Mouse (Mus musculus): Measurements from ENCODE around the gene Slc22a14. TPM values are rescaled to one million over a fixed set of nuclear protein-coding genes. Genes with fewer than 3 reads are reported as not detected.
"Not testable (repeated sequence)": the region's sequence is repeated elsewhere in the genome, so short reads cannot be mapped to it uniquely, and the experiment has no call there.

Gene Slc22a14
- polyA plus RNA-seq, 1 experiment from 2014 or later, result not detected

DNA sequence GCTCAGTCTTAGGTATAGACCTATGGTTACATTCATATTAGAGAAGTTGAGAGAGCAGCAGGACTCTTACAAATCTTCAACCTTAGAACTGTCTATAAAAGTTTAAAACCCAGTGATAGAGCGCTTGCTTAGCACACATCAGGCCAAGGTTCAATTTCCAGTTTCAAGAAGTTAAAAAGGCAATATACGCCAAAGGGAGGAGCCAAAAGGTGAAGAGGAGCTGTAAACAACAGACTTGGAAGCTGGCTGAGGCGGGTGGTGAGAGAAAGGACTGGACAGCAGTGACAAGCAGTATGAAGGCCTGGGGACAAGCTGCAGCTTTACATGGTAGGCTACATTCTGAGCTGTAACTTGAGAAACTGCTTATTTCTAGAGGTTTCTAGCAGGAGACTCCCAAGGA lies 66.8 kb downstream of the Slc22a14 start:
- no peaks in the 10 kb centered on the region for H3K9me3 ChIP-seq (ENCODE audit: control insufficient read depth, low read length)
- ATAC-seq (ENCODE audit: low FRiP score) (no peak), DNase-seq (ENCODE audit: low spot score) (no peak)
- no peaks in the 10 kb centered on the region for H3K27me3 ChIP-seq (ENCODE audit: control insufficient read depth, insufficient read depth, low read length)
- H3K27ac ChIP-seq (ENCODE audit: low read depth, low read length), result no peak overlapping the region
- H3K4me1 ChIP-seq (replicated peaks; ENCODE audit: control insufficient read depth, insufficient read depth, low read length), result no peaks in the 10 kb centered on the region
- H3K36me3 ChIP-seq (ENCODE audit: control insufficient read depth, insufficient read depth, low read length), result 0 out of 2 replicates have a peak, but pooled peaks cover 2% of the 10 kb centered on the region
- no peak overlapping the region for H3K9ac ChIP-seq (ENCODE audit: low read depth, low read length)
- no peak overlapping the region for H3K4me3 ChIP-seq (ENCODE audit: low read depth, low read length)
- 93% methylated on average over 3 of the region's 3 CpGs for WGBS
- H3K4me2 ChIP-seq (replicated peaks; ENCODE audit: low read depth, low read length), result no peak overlapping the region

DNA sequence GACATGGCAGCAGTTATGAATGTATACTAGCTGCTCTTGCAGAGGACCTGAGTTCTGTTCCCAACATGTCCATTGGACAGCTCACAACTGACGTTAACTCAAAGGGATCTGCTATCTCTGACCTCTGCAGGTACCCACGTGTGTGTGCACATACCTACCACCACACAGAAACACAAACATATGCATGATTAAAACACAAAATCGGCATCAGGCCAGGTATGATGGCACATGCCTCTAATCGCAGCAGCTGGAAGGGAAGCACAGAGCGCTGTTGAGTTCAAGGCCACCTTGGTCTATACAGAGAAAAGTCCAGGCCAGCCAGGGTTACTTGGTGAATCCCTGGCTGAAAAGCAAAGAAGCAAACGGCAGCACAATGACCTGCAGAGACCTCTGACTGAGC lies 67.7 kb downstream of the Slc22a14 start:
- H3K4me1 ChIP-seq (replicated peaks; ENCODE audit: control insufficient read depth, insufficient read depth, low read length), result no peaks in the 10 kb centered on the region
- H3K9ac ChIP-seq (ENCODE audit: low read depth, low read length), result no peak overlapping the region
- H3K4me2 ChIP-seq (replicated peaks; ENCODE audit: low read depth, low read length), result no peak overlapping the region
- no peak overlapping the region for H3K27ac ChIP-seq (ENCODE audit: low read depth, low read length)
- 88% methylated on average over 6 of the region's 6 CpGs for WGBS
- DNase-seq (ENCODE audit: low spot score) (no peak), ATAC-seq (ENCODE audit: low FRiP score) (no peak)
- no peaks in the 10 kb centered on the region for H3K27me3 ChIP-seq (ENCODE audit: control insufficient read depth, insufficient read depth, low read length)
- no peaks in the 10 kb centered on the region for H3K9me3 ChIP-seq (ENCODE audit: control insufficient read depth, low read length)
- 0 out of 2 replicates have a peak, but pooled peaks cover 2% of the 10 kb centered on the region for H3K36me3 ChIP-seq (ENCODE audit: control insufficient read depth, insufficient read depth, low read length)
- no peak overlapping the region for H3K4me3 ChIP-seq (ENCODE audit: low read depth, low read length)

DNA sequence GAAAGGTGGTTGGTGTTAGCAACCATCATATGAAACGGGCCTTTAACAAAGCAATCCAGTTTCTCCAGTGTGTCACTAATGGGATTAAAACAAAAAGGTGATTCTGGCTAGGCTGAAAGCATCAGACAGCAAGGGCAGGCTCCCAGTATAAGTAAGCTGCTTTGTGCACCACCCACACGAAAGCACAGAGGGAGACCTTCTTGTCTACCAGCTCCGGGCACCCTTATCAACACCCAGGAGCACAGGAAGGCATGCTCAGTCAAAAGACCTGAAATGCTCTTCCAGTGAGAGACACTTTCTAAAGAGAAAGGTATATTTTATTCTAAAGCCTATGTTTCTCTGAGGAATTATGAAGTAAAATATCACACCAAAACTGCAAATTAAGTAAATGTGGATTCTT lies 74.6 kb downstream of the Slc22a14 start:
- DNase-seq (ENCODE audit: low spot score), result no peak
- Histone ChIP-seq H3K4me3 (ENCODE audit: low read depth, low read length) (no peak overlapping the region), H3K9me3 (ENCODE audit: control insufficient read depth, low read length) (no peaks in the 10 kb centered on the region), H3K4me2 (replicated peaks; ENCODE audit: low read depth, low read length) (no peak overlapping the region), H3K27me3 (ENCODE audit: control insufficient read depth, insufficient read depth, low read length) (no peaks in the 10 kb centered on the region), H3K4me1 (replicated peaks; ENCODE audit: control insufficient read depth, insufficient read depth, low read length) (no peaks in the 10 kb centered on the region), H3K36me3 (ENCODE audit: control insufficient read depth, insufficient read depth, low read length) (no peaks in the 10 kb centered on the region), H3K27ac (ENCODE audit: low read depth, low read length) (no peak overlapping the region), H3K9ac (ENCODE audit: low read depth, low read length) (no peak overlapping the region)
- ATAC-seq (ENCODE audit: low FRiP score), result no peak
- 90% methylated on average over 3 of the region's 3 CpGs for WGBS

DNA sequence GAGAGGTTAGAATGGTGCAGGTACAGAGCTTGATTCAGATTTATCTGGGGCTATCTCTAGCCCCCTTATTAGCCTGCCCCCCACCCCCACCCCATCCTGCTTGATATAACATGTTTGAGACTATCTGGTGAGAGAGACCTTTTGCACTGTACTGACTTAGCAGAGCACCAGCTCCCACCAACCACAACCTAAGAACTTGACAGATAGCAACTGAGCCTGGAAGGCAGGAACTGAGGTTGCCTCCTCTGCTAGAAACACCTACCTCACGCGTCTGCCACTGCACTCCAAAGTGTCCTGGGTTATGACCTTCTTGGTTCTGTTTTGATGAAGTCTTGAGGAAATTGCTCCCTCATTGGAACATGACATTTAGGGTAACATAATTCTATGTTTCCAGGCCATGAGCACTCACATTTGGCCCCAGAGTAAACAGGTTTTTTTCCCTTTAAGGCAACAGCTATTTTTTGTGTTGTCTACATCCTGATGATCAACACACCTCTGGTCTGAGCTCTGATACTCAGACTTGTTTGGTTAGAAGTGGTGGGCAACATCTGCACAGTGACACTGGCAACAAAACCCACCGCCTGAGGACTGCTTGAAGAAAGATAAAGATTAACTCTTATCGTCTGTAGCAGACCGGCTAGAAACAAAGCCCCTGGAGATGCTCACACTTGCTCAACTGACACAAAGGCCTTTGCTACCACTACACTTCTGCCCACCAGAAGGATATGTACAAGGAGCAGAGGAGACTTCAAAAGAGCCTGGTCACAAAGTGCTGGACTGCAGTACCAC lies 84.3 kb downstream of the Slc22a14 start:
- H3K4me2 ChIP-seq (replicated peaks; ENCODE audit: low read depth, low read length), result no peak overlapping the region
- no peak for ATAC-seq (ENCODE audit: low FRiP score)
- H3K4me1 ChIP-seq (replicated peaks; ENCODE audit: control insufficient read depth, insufficient read depth, low read length), result no peaks in the 10 kb centered on the region
- no peak for DNase-seq (ENCODE audit: low spot score)
- H3K36me3 ChIP-seq (ENCODE audit: control insufficient read depth, insufficient read depth, low read length), result no peaks in the 10 kb centered on the region
- H3K27ac ChIP-seq (ENCODE audit: low read depth, low read length), result no peak overlapping the region
- no peaks in the 10 kb centered on the region for H3K27me3 ChIP-seq (ENCODE audit: control insufficient read depth, insufficient read depth, low read length)
- no peaks in the 10 kb centered on the region for H3K9me3 ChIP-seq (ENCODE audit: control insufficient read depth, low read length)
- WGBS, result 86% methylated on average over 5 of the region's 5 CpGs
- no peak overlapping the region for H3K9ac ChIP-seq (ENCODE audit: low read depth, low read length)
- no peak overlapping the region for H3K4me3 ChIP-seq (ENCODE audit: low read depth, low read length)

DNA sequence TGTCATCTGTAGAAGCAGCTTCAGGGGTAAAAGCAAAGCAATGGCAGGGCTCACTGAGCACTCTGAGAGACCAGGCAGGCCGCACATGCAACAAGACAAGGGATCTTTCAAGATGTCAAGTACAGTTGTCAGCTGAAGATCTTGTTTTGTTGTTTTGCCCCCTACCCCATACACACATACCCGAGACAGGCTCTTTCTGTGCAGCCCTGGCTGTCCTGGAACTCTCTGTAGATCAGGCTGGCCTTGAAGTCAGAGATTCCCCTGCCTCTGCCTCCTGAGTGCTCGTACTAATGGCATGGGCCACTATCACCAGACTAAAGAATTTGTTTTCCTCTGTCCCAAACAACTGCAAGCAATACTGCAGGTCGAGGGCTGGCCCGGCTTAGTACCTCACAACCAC lies 87.3 kb downstream of the Slc22a14 start:
- Histone ChIP-seq H3K4me2 (replicated peaks; ENCODE audit: low read depth, low read length) (no peak overlapping the region), H3K9me3 (ENCODE audit: control insufficient read depth, low read length) (no peaks in the 10 kb centered on the region), H3K4me1 (replicated peaks; ENCODE audit: control insufficient read depth, insufficient read depth, low read length) (no peaks in the 10 kb centered on the region), H3K9ac (ENCODE audit: low read depth, low read length) (no peak overlapping the region), H3K27ac (ENCODE audit: low read depth, low read length) (no peak overlapping the region), H3K27me3 (ENCODE audit: control insufficient read depth, insufficient read depth, low read length) (no peaks in the 10 kb centered on the region), H3K4me3 (ENCODE audit: low read depth, low read length) (no peak overlapping the region), H3K36me3 (ENCODE audit: control insufficient read depth, insufficient read depth, low read length) (no peaks in the 10 kb centered on the region)
- ATAC-seq (ENCODE audit: low FRiP score) (no peak), DNase-seq (ENCODE audit: low spot score) (no peak)
- WGBS, result 93% methylated on average over 5 of the region's 5 CpGs

DNA sequence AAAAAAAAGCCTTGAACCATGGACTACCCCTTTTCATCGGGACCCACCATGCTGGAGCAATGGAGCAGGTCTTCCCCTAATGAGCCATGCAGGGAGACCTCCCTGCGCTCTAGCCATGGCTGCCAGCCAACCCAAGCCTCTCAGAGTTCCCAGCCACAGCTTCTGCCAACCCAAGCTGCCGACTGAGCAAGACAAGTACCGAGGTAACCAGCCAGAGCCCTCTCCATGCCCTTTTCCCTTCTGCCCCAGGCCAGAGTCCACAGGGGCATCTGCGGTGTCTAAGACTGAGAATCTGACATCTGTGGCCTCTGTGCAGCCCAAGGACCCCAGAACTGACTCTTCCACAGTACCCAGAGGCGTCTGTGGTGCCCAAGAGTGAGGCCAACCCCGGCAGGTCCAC lies 89.0 kb downstream of the Slc22a14 start:
- H3K36me3 ChIP-seq (ENCODE audit: control insufficient read depth, insufficient read depth, low read length), result no peaks in the 10 kb centered on the region
- no peak overlapping the region for H3K27ac ChIP-seq (ENCODE audit: low read depth, low read length)
- no peak overlapping the region for H3K4me3 ChIP-seq (ENCODE audit: low read depth, low read length)
- 91% methylated on average over 7 of the region's 7 CpGs for WGBS
- DNase-seq (ENCODE audit: low spot score) (no peak), ATAC-seq (ENCODE audit: low FRiP score) (no peak)
- H3K4me2 ChIP-seq (replicated peaks; ENCODE audit: low read depth, low read length), result no peak overlapping the region
- no peaks in the 10 kb centered on the region for H3K27me3 ChIP-seq (ENCODE audit: control insufficient read depth, insufficient read depth, low read length)
- H3K4me1 ChIP-seq (replicated peaks; ENCODE audit: control insufficient read depth, insufficient read depth, low read length), result no peaks in the 10 kb centered on the region
- no peak overlapping the region for H3K9ac ChIP-seq (ENCODE audit: low read depth, low read length)
- H3K9me3 ChIP-seq (ENCODE audit: control insufficient read depth, low read length), result no peaks in the 10 kb centered on the region

DNA sequence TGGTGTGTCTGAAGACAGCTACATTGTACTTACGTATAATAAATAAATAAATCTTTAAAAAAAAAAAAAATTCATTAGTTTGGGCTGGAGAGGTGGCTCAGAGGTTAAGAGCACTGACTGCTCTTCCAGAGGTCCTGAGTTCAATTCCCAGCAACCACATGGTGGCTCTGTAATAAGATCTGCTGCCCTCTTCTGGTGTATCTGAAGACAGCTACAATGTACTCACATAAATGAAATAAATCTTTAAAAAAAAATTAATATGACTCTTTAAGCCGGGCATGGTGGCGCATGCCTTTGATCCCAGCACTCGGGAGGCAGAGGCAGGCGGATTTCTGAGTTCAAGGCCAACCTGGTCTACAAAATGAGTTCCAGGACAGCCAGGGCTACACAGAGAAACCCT lies 90.5 kb downstream of the Slc22a14 start:
- H3K27me3 ChIP-seq (ENCODE audit: control insufficient read depth, insufficient read depth, low read length); H3K9me3 ChIP-seq (ENCODE audit: control insufficient read depth, low read length); H3K4me1 ChIP-seq (replicated peaks; ENCODE audit: control insufficient read depth, insufficient read depth, low read length); H3K27ac ChIP-seq (ENCODE audit: low read depth, low read length); H3K4me3 ChIP-seq (ENCODE audit: low read depth, low read length); H3K4me2 ChIP-seq (replicated peaks; ENCODE audit: low read depth, low read length); ATAC-seq (ENCODE audit: low FRiP score); DNase-seq (ENCODE audit: low spot score); H3K9ac ChIP-seq (ENCODE audit: low read depth, low read length); H3K36me3 ChIP-seq (ENCODE audit: control insufficient read depth, insufficient read depth, low read length): not testable (repeated sequence)
- WGBS, result 98% methylated on average over 5 of the region's 5 CpGs

DNA sequence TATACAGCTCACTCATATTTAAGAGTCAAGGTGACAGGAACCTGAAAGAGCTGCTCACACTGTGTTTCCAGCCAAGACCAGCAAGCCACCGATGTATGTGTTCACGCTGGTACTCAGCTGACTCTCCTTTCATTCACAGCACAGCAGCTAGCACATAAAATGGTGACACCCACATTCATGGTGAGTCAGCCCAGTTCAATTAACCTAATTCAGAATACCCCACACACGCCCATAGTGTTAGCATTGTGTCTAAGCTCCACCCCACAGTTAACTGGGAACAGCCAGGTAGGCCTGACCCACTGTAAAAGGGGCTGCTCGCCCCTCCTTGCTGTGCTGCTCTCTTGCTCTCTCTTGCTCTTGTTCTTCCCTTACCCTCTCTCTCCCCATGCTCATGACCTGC lies 93.9 kb downstream of the Slc22a14 start:
- H3K4me1 ChIP-seq (replicated peaks; ENCODE audit: control insufficient read depth, insufficient read depth, low read length), result no peaks in the 10 kb centered on the region
- H3K9ac ChIP-seq (ENCODE audit: low read depth, low read length), result no peak overlapping the region
- DNase-seq (ENCODE audit: low spot score) (no peak), ATAC-seq (ENCODE audit: low FRiP score) (no peak)
- no peak overlapping the region for H3K4me3 ChIP-seq (ENCODE audit: low read depth, low read length)
- H3K36me3 ChIP-seq (ENCODE audit: control insufficient read depth, insufficient read depth, low read length), result peaks cover 2% of the 10 kb centered on the region; the same call in 1 of the 2 replicates
- no peaks in the 10 kb centered on the region for H3K27me3 ChIP-seq (ENCODE audit: control insufficient read depth, insufficient read depth, low read length)
- no peak overlapping the region for H3K4me2 ChIP-seq (replicated peaks; ENCODE audit: low read depth, low read length)
- no peak overlapping the region for H3K27ac ChIP-seq (ENCODE audit: low read depth, low read length)
- WGBS, result 83% methylated on average over 4 of the region's 4 CpGs
- H3K9me3 ChIP-seq (ENCODE audit: control insufficient read depth, low read length), result no peaks in the 10 kb centered on the region

DNA sequence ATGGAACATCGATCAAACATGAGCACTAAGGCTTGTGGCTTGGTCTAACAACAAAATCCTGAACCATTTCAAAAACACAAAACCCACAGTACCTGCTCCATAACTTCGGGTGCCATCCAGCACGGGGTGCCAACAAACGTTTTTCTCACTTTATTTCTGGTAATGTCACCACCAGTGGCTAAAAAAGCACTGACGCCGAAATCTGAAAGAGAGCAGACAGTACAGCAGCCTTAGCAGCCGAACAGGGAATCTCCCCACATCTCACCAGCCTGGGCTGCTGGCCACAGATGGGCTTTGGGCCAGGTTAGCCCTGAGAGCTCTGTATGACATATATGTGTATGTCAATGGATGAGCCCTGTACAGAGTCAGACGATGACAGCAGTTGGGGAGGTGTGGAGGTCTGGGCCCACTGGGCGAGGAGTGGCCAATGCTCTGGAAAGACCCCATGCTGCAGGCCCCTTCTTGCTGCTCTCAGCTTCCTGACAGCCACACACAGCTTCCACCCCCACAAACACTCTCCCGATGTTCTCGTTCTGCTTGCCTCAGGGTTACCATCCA lies 96.7 kb downstream of the Slc22a14 start:
- Histone ChIP-seq H3K27me3 (ENCODE audit: control insufficient read depth, insufficient read depth, low read length) (no peaks in the 10 kb centered on the region), H3K4me2 (replicated peaks; ENCODE audit: low read depth, low read length) (no peak overlapping the region), H3K9me3 (ENCODE audit: control insufficient read depth, low read length) (no peaks in the 10 kb centered on the region), H3K9ac (ENCODE audit: low read depth, low read length) (no peak overlapping the region), H3K27ac (ENCODE audit: low read depth, low read length) (no peak overlapping the region), H3K36me3 (ENCODE audit: control insufficient read depth, insufficient read depth, low read length) (peaks cover 4% of the 10 kb centered on the region; the same call in 1 of the 2 replicates), H3K4me3 (ENCODE audit: low read depth, low read length) (no peak overlapping the region), H3K4me1 (replicated peaks; ENCODE audit: control insufficient read depth, insufficient read depth, low read length) (no peaks in the 10 kb centered on the region)
- ATAC-seq (ENCODE audit: low FRiP score), result no peak
- no peak for DNase-seq (ENCODE audit: low spot score)
- 93% methylated on average over 11 of the region's 11 CpGs for WGBS

Data from hindbrain, embryonic 11.5 days (tissue).